Mouse (Mus musculus): ENCODE data around the gene Psmb10. TPM values are rescaled to one million over a fixed set of nuclear protein-coding genes. Genes with fewer than 3 reads are reported as not detected.

The Psmb10 gene
- polyA plus RNA-seq, 1 experiment from 2014 or later: 28.6 TPM

DNA sequence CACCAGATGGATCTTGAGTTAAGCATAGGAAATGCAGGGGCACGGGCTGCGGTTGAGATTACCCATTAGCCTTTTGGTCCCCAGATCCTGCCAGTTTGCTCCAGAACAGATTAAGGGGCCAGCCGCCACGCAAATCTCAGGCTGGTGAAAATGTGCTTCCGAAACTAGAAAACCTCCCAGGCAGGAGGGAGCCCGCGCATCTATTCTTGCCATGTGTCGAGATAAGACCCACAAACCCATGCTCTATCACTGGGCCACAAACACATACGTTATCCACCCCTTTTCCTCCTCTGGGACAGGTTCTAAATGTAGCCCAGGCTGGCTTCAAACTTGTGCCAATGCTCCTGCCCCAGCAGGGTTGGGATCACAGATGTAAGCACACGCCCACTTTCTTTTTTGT is 23.3 kb upstream of the Psmb10 start:
- 88% methylated on average over 10 of the region's 10 CpGs for WGBS
- H3K27ac ChIP-seq: no peak overlapping the region
- H3K4me1 ChIP-seq: peaks cover 44% of the 10 kb centered on the region
- H3K27me3 ChIP-seq: no peaks in the 10 kb centered on the region
- no peak overlapping the region for H3K4me2 ChIP-seq
- H3K9me3 ChIP-seq: no peaks in the 10 kb centered on the region
- H3K4me3 ChIP-seq: no peak overlapping the region
- peaks cover 41% of the 10 kb centered on the region for H3K36me3 ChIP-seq
- H3K9ac ChIP-seq: no peak overlapping the region
- no peak for ATAC-seq (ENCODE audit: insufficient number of reproducible peaks, insufficient read depth, low FRiP score, low TSS enrichment, low read depth)

DNA sequence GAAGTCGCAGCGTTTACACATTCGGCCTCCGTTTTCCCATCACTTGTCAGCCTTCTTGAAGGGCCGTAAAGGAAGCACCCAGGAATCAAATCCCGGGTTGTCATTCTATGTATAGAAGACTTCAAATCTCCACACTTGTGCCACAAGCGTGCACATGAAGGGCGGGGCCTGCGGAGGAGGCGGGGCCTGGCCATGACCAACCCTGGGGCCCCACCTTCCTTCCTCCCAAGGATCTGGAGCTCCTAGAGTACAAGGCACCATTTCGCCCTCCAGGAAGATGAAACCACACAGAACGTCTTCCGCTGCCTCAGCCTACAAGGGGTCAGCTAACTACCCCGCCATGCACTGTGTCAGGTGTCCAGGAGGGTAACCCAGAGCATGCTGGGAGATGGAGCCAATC is 22.9 kb upstream of the Psmb10 start:
- Histone ChIP-seq H3K9me3 (no peaks in the 10 kb centered on the region), H3K27ac (no peak overlapping the region), H3K9ac (no peak overlapping the region), H3K4me2 (no peak overlapping the region), H3K4me3 (no peak overlapping the region), H3K27me3 (no peaks in the 10 kb centered on the region), H3K4me1 (peaks cover 40% of the 10 kb centered on the region), H3K36me3 (peaks cover 45% of the 10 kb centered on the region)
- no peak for ATAC-seq (ENCODE audit: insufficient number of reproducible peaks, insufficient read depth, low FRiP score, low TSS enrichment, low read depth)
- WGBS: 75% methylated on average over 14 of the region's 14 CpGs

DNA sequence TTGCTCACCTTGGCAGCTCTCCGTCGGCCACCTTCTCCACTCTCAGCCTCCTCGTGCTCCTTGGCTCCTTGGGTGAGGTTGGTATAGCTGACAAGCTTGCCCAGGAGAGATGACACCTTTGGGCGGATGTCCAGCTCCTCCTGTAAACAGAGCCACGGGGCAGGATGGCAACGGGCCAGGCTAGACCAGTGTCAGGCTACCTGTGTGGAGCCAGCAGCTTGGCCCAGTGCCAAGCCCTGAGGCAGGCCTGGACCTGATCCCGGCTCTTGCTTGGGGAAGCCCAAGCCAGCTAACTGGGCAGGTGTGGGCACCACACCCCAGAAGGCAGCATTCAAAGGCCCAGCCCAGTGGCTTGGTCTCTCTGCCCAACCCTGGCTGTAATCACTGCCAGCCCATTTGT is 21.1 kb upstream of the Psmb10 start:
- WGBS: 76% methylated on average over 7 of the region's 7 CpGs
- no peak for ATAC-seq (ENCODE audit: insufficient number of reproducible peaks, insufficient read depth, low FRiP score, low TSS enrichment, low read depth)
- Histone ChIP-seq H3K36me3 (peaks cover 61% of the 10 kb centered on the region), H3K27ac (no peak overlapping the region), H3K27me3 (no peaks in the 10 kb centered on the region), H3K4me2 (no peak overlapping the region), H3K4me1 (peaks cover 30% of the 10 kb centered on the region), H3K9me3 (no peaks in the 10 kb centered on the region), H3K4me3 (no peak overlapping the region), H3K9ac (no peak overlapping the region)

DNA sequence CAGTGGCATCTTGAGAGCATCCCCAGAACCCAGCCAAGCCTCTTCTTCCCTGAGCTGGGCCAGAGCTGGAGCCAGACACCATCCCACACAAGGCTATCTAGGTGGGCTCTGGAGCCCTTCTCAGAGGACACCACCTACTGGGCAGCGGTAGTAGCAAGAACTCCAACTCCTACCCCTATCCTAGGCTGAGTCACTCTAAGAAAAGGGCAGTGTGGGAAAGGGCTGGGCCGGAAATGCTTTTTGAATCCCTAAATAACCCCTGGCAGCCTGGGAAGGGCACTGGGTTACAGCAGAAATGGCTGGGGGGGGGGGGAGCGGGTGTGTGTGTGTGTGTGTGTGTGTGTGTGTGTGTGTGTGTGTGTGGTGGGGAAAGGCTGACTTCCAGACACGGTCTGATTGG is 19.6 kb upstream of the Psmb10 start:
- Histone ChIP-seq H3K27me3 (no peaks in the 10 kb centered on the region), H3K36me3 (peaks cover 76% of the 10 kb centered on the region), H3K4me1 (peaks cover 18% of the 10 kb centered on the region), H3K4me2 (no peak overlapping the region), H3K9me3 (no peaks in the 10 kb centered on the region), H3K9ac (no peak overlapping the region), H3K4me3 (no peak overlapping the region), H3K27ac (no peak overlapping the region)
- WGBS: 70% methylated on average over 4 of the region's 4 CpGs
- ATAC-seq (ENCODE audit: insufficient number of reproducible peaks, insufficient read depth, low FRiP score, low TSS enrichment, low read depth): no peak

DNA sequence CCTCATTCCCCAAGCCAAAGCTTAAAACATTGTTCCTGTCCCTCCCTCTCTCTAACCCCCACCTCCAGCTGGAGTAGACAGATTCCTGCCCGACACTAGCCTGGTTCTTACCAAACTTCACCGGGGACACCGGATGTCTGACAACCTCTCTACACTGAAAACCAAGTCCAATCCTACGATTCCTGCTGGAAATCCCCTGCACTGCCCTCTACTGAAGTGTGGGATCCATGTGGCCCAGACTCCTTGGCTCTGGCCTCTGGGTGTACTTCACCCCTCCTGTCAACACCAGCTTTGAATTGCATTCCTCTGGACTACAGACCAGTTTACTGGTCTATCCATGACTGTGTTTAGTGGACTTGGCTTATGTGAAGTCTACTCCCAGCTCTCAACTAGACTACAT is 18.3 kb upstream of the Psmb10 start:
- WGBS: 92% methylated on average over 4 of the region's 4 CpGs
- Histone ChIP-seq H3K9ac (no peak overlapping the region), H3K9me3 (no peaks in the 10 kb centered on the region), H3K4me3 (no peak overlapping the region), H3K27me3 (no peaks in the 10 kb centered on the region), H3K4me1 (peaks cover 19% of the 10 kb centered on the region), H3K4me2 (no peak overlapping the region), H3K27ac (no peak overlapping the region), H3K36me3 (peaks cover 84% of the 10 kb centered on the region)
- no peak for ATAC-seq (ENCODE audit: insufficient number of reproducible peaks, insufficient read depth, low FRiP score, low TSS enrichment, low read depth)

DNA sequence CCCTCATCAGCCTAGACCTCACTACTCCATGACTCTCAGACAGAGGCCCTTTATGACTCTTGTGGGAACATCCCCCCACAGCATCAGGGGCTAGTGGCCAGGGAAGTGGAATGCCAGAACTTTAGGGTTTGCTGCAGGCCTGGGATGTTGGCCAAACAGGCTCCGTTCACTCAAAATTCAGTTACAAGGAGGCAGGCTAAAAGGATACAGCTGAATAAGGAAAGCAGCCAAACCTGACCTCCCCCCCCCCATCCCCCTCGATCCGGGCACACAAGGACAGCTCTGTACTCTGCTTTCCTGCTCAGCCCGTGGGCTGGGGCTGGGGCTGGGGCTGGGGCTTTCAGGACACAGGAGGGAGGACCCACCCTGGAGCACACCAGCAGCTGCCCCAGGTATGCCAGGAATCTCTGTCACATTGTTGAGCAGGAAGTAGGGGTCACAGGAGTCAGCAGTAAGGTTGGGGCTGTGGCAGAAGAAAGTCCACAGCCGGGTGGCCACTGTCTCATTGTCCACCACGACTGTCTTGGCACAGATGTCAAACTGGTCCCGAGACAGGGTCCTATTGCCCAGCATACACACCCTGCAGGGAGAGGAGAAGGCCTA is 12.9 kb upstream of the Psmb10 start:
- WGBS: 10% methylated on average over 7 of the region's 7 CpGs
- no peak overlapping the region for H3K4me3 ChIP-seq
- H3K27ac ChIP-seq: peak overlapping the region; percentile 76
- peaks cover 94% of the 10 kb centered on the region for H3K36me3 ChIP-seq
- peaks cover 16% of the 10 kb centered on the region for H3K4me1 ChIP-seq
- H3K4me2 ChIP-seq: 0 out of 2 replicates have a peak overlapping the region, but pooled peaks have one; percentile 11
- no peaks in the 10 kb centered on the region for H3K9me3 ChIP-seq
- peak; percentile 75 for ATAC-seq (ENCODE audit: insufficient number of reproducible peaks, insufficient read depth, low FRiP score, low TSS enrichment, low read depth)
- no peak overlapping the region for H3K9ac ChIP-seq
- no peaks in the 10 kb centered on the region for H3K27me3 ChIP-seq

DNA sequence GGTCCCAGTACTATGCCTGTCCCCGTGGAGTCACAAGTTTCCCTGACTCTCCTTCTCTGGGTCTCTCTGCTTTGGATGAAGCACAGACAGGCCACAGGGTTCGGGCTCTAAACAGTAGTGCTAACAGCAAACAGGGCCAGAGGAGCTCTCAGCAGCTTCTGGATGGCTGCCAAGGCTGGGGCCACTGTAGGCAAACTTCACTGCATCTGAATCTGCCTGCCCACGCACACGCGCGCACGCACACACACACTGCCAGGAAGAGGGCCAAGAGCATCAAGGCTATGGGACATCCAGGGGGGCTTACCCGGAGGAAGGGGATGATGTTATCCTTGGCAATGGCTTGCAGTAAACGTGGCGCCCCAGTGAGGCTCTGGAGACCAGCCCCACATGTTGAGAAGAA is 11.1 kb upstream of the Psmb10 start:
- no peak overlapping the region for H3K4me3 ChIP-seq
- H3K27ac ChIP-seq: peak overlapping the region; percentile 17
- ATAC-seq (ENCODE audit: insufficient number of reproducible peaks, insufficient read depth, low FRiP score, low TSS enrichment, low read depth): no peak
- peaks cover 16% of the 10 kb centered on the region for H3K4me1 ChIP-seq
- WGBS: 70% methylated on average over 10 of the region's 10 CpGs
- H3K27me3 ChIP-seq: no peaks in the 10 kb centered on the region
- no peak overlapping the region for H3K4me2 ChIP-seq
- H3K36me3 ChIP-seq: peaks cover 95% of the 10 kb centered on the region
- H3K9ac ChIP-seq: no peak overlapping the region
- H3K9me3 ChIP-seq: no peaks in the 10 kb centered on the region

DNA sequence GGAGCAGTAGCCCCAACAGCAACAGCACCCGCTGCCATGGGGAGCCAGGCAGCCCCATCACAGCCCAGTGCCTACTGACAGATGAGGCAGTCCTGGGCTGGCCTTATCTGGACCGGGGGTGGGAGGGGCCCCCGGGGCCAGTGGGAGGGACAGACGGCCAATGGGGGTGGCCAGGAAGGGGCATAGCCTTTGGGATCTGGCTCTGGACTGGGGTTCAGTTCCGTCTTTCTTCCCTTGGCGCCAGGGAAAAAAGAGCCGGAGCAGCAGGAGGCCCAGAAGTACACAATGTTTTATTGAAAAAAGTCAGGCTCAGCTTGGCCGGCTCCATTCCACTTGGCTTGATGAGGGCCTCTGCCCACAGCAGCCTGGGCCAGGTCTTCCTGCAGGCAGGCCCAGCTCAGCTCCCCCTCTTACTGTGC is 5.1 kb upstream of the Psmb10 start, which contains the start of gene Lcat:
Gene Lcat (minus strand): TSS at position 62 of the 419 bp plus-strand sequence.
- Histone ChIP-seq H3K4me2 (no peak within 1 kb of the TSS), H3K4me1 (peaks cover 4% of the 10 kb centered on the region), H3K27me3 (no peaks in the 10 kb centered on the region), H3K4me3 (no peak within 1 kb of the TSS), H3K27ac (no peak within 1 kb of the TSS), H3K36me3 (peaks cover 82% of the 10 kb centered on the region), H3K9ac (no peak within 1 kb of the TSS), H3K9me3 (no peaks in the 10 kb centered on the region)
- no peak for ATAC-seq (ENCODE audit: insufficient number of reproducible peaks, insufficient read depth, low FRiP score, low TSS enrichment, low read depth)
- 82% methylated on average over 8 of the region's 8 CpGs for WGBS

DNA sequence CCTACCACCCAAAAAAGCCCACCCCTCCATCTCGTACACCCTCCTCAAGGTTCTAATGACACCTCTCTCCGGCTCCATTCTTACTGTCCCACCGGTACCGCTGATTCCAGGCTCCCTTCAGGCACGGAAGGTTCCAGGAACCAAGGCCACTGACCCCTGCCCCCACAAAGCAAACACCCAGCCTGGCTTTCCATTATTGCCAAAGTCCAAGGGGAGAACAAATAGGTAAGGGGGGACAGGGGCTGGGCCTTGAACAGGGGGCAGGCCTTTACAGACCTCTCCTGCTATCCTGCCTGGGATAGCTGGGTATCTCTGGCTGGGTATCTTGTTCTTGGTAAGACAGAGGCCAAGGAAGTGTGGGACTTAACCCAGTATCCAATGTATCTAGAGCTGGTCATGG is 4.3 kb upstream of the Psmb10 start:
- H3K9ac ChIP-seq: no peak overlapping the region
- no peak for ATAC-seq (ENCODE audit: insufficient number of reproducible peaks, insufficient read depth, low FRiP score, low TSS enrichment, low read depth)
- no peak overlapping the region for H3K27ac ChIP-seq
- peaks cover 74% of the 10 kb centered on the region for H3K36me3 ChIP-seq
- H3K4me3 ChIP-seq: no peak overlapping the region
- no peaks in the 10 kb centered on the region for H3K27me3 ChIP-seq
- H3K9me3 ChIP-seq: no peaks in the 10 kb centered on the region
- peaks cover 9% of the 10 kb centered on the region for H3K4me1 ChIP-seq
- no peak overlapping the region for H3K4me2 ChIP-seq
- 95% methylated on average over 5 of the region's 5 CpGs for WGBS

DNA sequence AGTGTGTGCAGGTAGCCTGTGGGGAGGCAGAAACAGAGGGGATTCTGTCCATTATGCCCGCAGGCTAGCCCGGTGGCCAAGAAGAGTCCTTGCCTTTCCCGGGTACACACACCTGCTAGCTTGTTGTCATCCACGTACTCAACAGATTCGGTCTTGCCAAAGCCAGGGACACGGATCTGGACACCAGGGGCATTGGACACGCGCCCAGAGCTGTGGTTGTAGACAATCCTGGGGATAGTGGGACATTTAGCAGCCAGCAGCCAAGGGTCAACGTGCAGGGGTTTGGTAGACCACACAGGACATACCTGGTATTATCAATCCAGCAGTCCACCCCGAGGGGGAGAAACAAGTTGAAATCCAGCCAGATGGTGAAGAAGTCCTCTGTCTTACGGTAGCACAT is 3.8 kb upstream of the Psmb10 start:
- no peak for ATAC-seq (ENCODE audit: insufficient number of reproducible peaks, insufficient read depth, low FRiP score, low TSS enrichment, low read depth)
- 94% methylated on average over 11 of the region's 11 CpGs for WGBS
- Histone ChIP-seq H3K9me3 (no peaks in the 10 kb centered on the region), H3K9ac (no peak overlapping the region), H3K4me3 (no peak overlapping the region), H3K36me3 (peaks cover 69% of the 10 kb centered on the region), H3K27me3 (no peaks in the 10 kb centered on the region), H3K4me2 (no peak overlapping the region), H3K27ac (no peak overlapping the region), H3K4me1 (peaks cover 9% of the 10 kb centered on the region)

DNA sequence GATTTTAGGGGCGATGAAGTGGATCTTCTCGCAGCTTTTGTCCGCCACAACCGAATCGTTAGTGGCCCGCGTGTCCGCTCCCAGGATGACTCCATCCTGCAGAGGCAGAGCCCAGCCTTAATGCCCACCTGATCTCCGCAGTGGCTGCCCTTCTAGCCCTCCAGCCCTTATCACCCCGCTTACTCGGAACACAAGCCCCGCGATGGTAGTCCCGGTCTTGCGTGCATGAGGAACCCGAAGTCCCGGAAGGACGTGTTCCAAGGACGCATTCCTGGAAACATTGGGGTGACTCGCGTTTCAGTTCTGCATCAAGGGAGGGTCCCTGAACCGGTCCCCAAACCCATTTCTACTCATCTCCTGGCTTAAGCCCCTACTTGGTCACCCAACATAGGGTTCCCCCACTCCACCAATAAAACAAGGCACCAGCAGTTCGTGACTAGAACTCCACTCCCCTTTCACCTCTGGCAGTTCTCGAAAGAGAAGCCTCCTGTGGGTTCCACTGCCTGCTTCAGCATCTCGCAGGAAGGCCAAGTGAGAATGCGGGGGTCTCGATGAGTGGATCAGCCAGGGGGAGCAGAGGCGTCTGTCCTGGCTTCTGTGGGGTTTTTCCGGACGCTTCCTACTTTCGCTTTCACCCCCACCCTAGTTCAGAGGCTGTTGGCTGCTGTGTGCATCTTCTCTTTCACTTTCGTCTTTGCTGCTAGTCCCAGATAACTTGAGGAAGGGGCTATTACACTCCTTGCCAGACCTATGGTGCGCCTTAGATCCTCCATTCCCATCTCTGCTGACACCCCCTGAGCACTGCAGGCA is 543 bp downstream of the Psmb10 start:
- no peaks in the 10 kb centered on the region for H3K27me3 ChIP-seq
- H3K4me1 ChIP-seq: peaks cover 20% of the 10 kb centered on the region
- H3K4me2 ChIP-seq: peak overlapping the region; percentile 95
- H3K9ac ChIP-seq: peak overlapping the region; percentile 82
- no peak for ATAC-seq (ENCODE audit: insufficient number of reproducible peaks, insufficient read depth, low FRiP score, low TSS enrichment, low read depth)
- H3K4me3 ChIP-seq: peak overlapping the region; percentile 79
- peaks cover 37% of the 10 kb centered on the region for H3K36me3 ChIP-seq
- peak overlapping the region; percentile 81 for H3K27ac ChIP-seq
- H3K9me3 ChIP-seq: no peaks in the 10 kb centered on the region
- WGBS: 2% methylated on average over 33 of the region's 33 CpGs

DNA sequence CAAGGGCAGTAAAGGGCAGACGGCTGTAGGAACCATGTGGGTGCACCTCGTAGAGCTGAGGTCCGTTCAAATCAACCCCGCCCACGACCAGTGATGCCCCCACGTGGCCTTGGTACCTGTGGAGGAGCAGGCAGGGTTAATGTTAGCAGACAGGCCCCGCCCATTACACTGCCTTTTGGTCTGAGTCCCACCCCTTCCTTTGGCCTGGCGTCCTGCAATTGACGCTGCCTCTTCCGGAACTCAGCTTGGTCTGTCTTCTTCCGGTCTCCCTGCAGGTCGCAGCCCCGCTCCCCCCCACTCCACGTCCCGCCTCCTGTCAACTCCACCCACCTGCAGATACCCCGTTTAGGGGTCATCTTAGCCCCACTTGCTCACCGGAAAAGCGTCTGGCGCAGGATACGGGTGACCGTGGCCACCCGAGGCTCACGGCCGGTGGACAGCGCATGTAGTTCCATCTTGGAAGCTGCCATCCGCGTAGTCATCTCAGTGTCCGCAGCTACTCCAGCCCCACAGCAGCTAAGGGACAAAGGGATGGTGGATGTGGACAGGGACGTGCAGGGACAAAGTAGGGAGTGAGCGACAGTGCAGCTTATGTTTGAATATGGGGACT is 1.3 kb downstream of the Psmb10 start:
- Histone ChIP-seq H3K36me3 (peaks cover 38% of the 10 kb centered on the region), H3K27ac (peak overlapping the region; percentile 81), H3K9ac (peak overlapping the region; percentile 82), H3K4me3 (peak overlapping the region; percentile 79), H3K9me3 (no peaks in the 10 kb centered on the region), H3K4me2 (peak overlapping the region; percentile 95), H3K4me1 (peaks cover 20% of the 10 kb centered on the region), H3K27me3 (no peaks in the 10 kb centered on the region)
- WGBS: under 1% methylated on average over 30 of the region's 30 CpGs
- peak; percentile 80 for ATAC-seq (ENCODE audit: insufficient number of reproducible peaks, insufficient read depth, low FRiP score, low TSS enrichment, low read depth)

Measured in embryonic facial prominence, embryonic 13.5 days (tissue).